Comparison of ENCODE assay signal across 24 mouse cellular contexts in the genomic region with DNA sequence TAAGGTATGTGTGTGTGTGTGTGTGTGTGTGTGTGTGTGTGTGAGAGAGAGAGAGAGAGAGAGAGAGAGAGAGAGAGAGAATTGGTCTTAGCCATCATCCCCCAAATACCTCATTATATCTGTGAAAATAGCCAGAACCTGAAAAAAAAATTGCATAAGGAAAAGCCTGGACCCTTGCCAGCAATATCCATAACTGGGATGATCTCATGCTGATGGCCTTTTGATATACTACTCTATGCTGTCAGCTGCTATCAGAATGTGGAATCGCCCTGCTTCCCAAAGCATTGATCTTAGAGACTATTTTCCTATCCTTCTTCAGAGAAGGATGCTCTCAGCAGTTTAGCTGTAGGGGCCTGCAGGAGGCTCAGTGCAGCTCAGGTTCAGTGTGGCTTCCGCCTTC.
DNase-seq lines count a peak whose midpoint lies in the region; ATAC-seq and TF ChIP-seq lines count a peak whose summit lies in the region.
"Had no signal": no experiment of that assay in that cellular context is flagged by ENCODE, and none has a peak within 500 bp of the region (broad histone marks: within the 10 kb centered on the region; RNA-seq: fewer than 3 reads in every experiment).

No protein-coding gene starts in this region.

- ATAC-seq in embryonic facial prominence, embryonic 14.5 days (ENCODE audit: low read depth): no peak
- ATAC-seq in lung, embryonic 14.5 days (ENCODE audit: insufficient read depth): no peak
- no peak for ATAC-seq in neural tube, embryonic 14.5 days (ENCODE audit: low read depth)
- no peak for ATAC-seq in neural tube, embryonic 15.5 days (ENCODE audit: low FRiP score)
- ATAC-seq: forebrain, embryonic 14.5 days; forebrain, postnatal 0 days; hindbrain, embryonic 16.5 days; inflammation-experienced regulatory T-cells, adult 6 months; Patski had no signal

- TF ChIP-seq CTCF in lung, embryonic 14.5 days (IDR thresholded peaks at IDR 0.05; ENCODE audit: low read depth): no peak

- no peaks in the 10 kb centered on the region for H3K27me3 ChIP-seq in embryonic facial prominence, embryonic 14.5 days (replicated peaks; ENCODE audit: control insufficient read depth, insufficient read depth, low read length)
- H3K27me3 ChIP-seq in embryonic facial prominence, embryonic 10.5 days (replicated peaks; ENCODE audit: low read depth, poor library complexity, severe bottlenecking): no peaks in the 10 kb centered on the region
- H3K27me3 ChIP-seq in lung, embryonic 14.5 days (ENCODE audit: insufficient read depth, low read length): no peaks in the 10 kb centered on the region
- H3K27me3 ChIP-seq in neural tube, embryonic 14.5 days (ENCODE audit: control insufficient read depth, insufficient read depth, low read length): no peaks in the 10 kb centered on the region
- no peaks in the 10 kb centered on the region for H3K27me3 ChIP-seq in neural tube, embryonic 15.5 days (replicated peaks)
- H3K27me3 ChIP-seq: embryonic facial prominence, embryonic 15.5 days; hindbrain, embryonic 12.5 days had no signal

- H3K4me3 ChIP-seq in embryonic facial prominence, embryonic 14.5 days (ENCODE audit: low read depth, low read length): no peak overlapping the region
- no peak overlapping the region for H3K4me3 ChIP-seq in embryonic facial prominence, embryonic 10.5 days
- H3K4me3 ChIP-seq in lung, embryonic 14.5 days (ENCODE audit: low read depth, low read length): no peak overlapping the region
- no peak overlapping the region for H3K4me3 ChIP-seq in neural tube, embryonic 14.5 days (ENCODE audit: low read depth, low read length)
- H3K4me3 ChIP-seq in neural tube, embryonic 15.5 days (replicated peaks): no peak overlapping the region
- H3K4me3 ChIP-seq: embryonic facial prominence, embryonic 15.5 days; gastrocnemius, adult 2 months; hindbrain, embryonic 12.5 days had no signal

- no peaks in the 10 kb centered on the region for H3K9me3 ChIP-seq in embryonic facial prominence, embryonic 14.5 days (ENCODE audit: control insufficient read depth, low read length)
- no peaks in the 10 kb centered on the region for H3K9me3 ChIP-seq in embryonic facial prominence, embryonic 10.5 days
- H3K9me3 ChIP-seq in lung, embryonic 14.5 days (ENCODE audit: low read depth, low read length): no peaks in the 10 kb centered on the region
- no peaks in the 10 kb centered on the region for H3K9me3 ChIP-seq in neural tube, embryonic 14.5 days (ENCODE audit: control insufficient read depth, low read length)
- no peaks in the 10 kb centered on the region for H3K9me3 ChIP-seq in neural tube, embryonic 15.5 days (replicated peaks)
- H3K9me3 ChIP-seq: embryonic facial prominence, embryonic 15.5 days; hindbrain, embryonic 12.5 days had no signal

- WGBS in embryonic facial prominence, embryonic 14.5 days: 75% methylated on average over 2 of the region's 2 CpGs
- 90% methylated on average over 2 of the region's 2 CpGs for WGBS in embryonic facial prominence, embryonic 10.5 days
- WGBS in lung, embryonic 14.5 days: 59% methylated on average over 2 of the region's 2 CpGs
- 88% methylated on average over 2 of the region's 2 CpGs for WGBS in neural tube, embryonic 14.5 days
- 85% methylated on average over 2 of the region's 2 CpGs for WGBS in neural tube, embryonic 15.5 days

- no peaks in the 10 kb centered on the region for H3K36me3 ChIP-seq in embryonic facial prominence, embryonic 14.5 days (ENCODE audit: control insufficient read depth, insufficient read depth, low read length)
- H3K36me3 ChIP-seq in embryonic facial prominence, embryonic 10.5 days (replicated peaks): no peaks in the 10 kb centered on the region
- H3K36me3 ChIP-seq in lung, embryonic 14.5 days (ENCODE audit: insufficient read depth): no peaks in the 10 kb centered on the region
- no peaks in the 10 kb centered on the region for H3K36me3 ChIP-seq in neural tube, embryonic 14.5 days (ENCODE audit: control insufficient read depth, insufficient read depth, low read length)
- no peaks in the 10 kb centered on the region for H3K36me3 ChIP-seq in neural tube, embryonic 15.5 days
- H3K36me3 ChIP-seq: embryonic facial prominence, embryonic 15.5 days; hindbrain, embryonic 12.5 days had no signal

- no peak overlapping the region for H3K9ac ChIP-seq in embryonic facial prominence, embryonic 14.5 days (ENCODE audit: low read depth, low read length)
- H3K9ac ChIP-seq in lung, embryonic 14.5 days: no peak overlapping the region
- H3K9ac ChIP-seq in neural tube, embryonic 14.5 days (replicated peaks; ENCODE audit: low read depth, low read length): no peak overlapping the region
- no peak overlapping the region for H3K9ac ChIP-seq in neural tube, embryonic 15.5 days (replicated peaks)
- H3K9ac ChIP-seq: embryonic facial prominence, embryonic 15.5 days; forebrain, postnatal 0 days; hindbrain, embryonic 12.5 days had no signal

- H3K27ac ChIP-seq in embryonic facial prominence, embryonic 14.5 days (replicated peaks; ENCODE audit: low read depth, low read length): no peak overlapping the region
- H3K27ac ChIP-seq in embryonic facial prominence, embryonic 10.5 days (replicated peaks): no peak overlapping the region
- H3K27ac ChIP-seq in lung, embryonic 14.5 days (ENCODE audit: low read depth): no peak overlapping the region
- H3K27ac ChIP-seq in neural tube, embryonic 14.5 days (ENCODE audit: low read depth, low read length): 0 out of 2 replicates have a peak overlapping the region, but pooled peaks have one; percentile 10
- H3K27ac ChIP-seq in neural tube, embryonic 15.5 days (replicated peaks): no peak overlapping the region
- H3K27ac ChIP-seq: embryonic facial prominence, embryonic 15.5 days; gastrocnemius, adult 2 months; hindbrain, embryonic 12.5 days had no signal

- no peak overlapping the region for H3K4me2 ChIP-seq in embryonic facial prominence, embryonic 14.5 days (ENCODE audit: low read depth, low read length)
- no peak overlapping the region for H3K4me2 ChIP-seq in lung, embryonic 14.5 days
- no peak overlapping the region for H3K4me2 ChIP-seq in neural tube, embryonic 14.5 days (ENCODE audit: low read depth, low read length)
- no peak overlapping the region for H3K4me2 ChIP-seq in neural tube, embryonic 15.5 days
- H3K4me2 ChIP-seq: embryonic facial prominence, embryonic 15.5 days; heart, embryonic 11.5 days; hindbrain, embryonic 12.5 days had no signal

- DNase-seq in embryonic facial prominence, embryonic 14.5 days (ENCODE audit: low spot score): peak; percentile 73
- DNase-seq in embryonic facial prominence, embryonic 10.5 days (ENCODE audit: low spot score): no peak
- peak; percentile 14 for DNase-seq in lung, embryonic 14.5 days
- DNase-seq in lung, postnatal 14 days: no peak
- DNase-seq: adrenal gland, postnatal 10 days; adrenal gland, postnatal 36 days; cerebellum, adult 11 months; cerebellum, adult 8-10 months; cerebellum, postnatal 10 days; cerebellum, postnatal 36 days; embryo, embryonic 11 days; forebrain, postnatal 0 days; gastrocnemius, adult 2 months; gastrocnemius, postnatal 14 days; heart, adult 11 months had no signal

- peaks cover 16% of the 10 kb centered on the region for H3K4me1 ChIP-seq in embryonic facial prominence, embryonic 14.5 days (ENCODE audit: control insufficient read depth, insufficient read depth, low read length)
- no peaks in the 10 kb centered on the region for H3K4me1 ChIP-seq in embryonic facial prominence, embryonic 10.5 days
- H3K4me1 ChIP-seq in lung, embryonic 14.5 days (ENCODE audit: insufficient read depth): no peaks in the 10 kb centered on the region; the same call in 1 of the 2 replicates
- H3K4me1 ChIP-seq in neural tube, embryonic 14.5 days (ENCODE audit: control insufficient read depth, insufficient read depth, low read length): no peaks in the 10 kb centered on the region
- no peaks in the 10 kb centered on the region for H3K4me1 ChIP-seq in neural tube, embryonic 15.5 days
- H3K4me1 ChIP-seq: hindbrain, embryonic 12.5 days had no signal

Comparison
In these comparisons a context has a peak if more than half of its experiments do, and no peak if none do; other contexts are left out.
1. DNase-seq: peak in embryonic facial prominence, embryonic 14.5 days (single experiment) and lung, embryonic 14.5 days (single experiment); none in embryonic facial prominence, embryonic 10.5 days (single experiment) and lung, postnatal 14 days (single experiment).